Mouse (Mus musculus) kidney, postnatal 0 days (tissue): ENCODE measurements around the gene Krt83. TPM values are rescaled to one million over a fixed set of nuclear protein-coding genes. Genes with fewer than 3 reads are reported as not detected.

Experiments
- ATAC-seq: fragments of 200-750 bp; cut with Nextera tagmentation; replicated peaks from 2 replicates; pipeline ENCODE4 v1.8.0; 2017; ENCODE audit warnings: low read depth, moderate number of reproducible peaks, moderate TSS enrichment, moderate library complexity; ENCODE audit not compliant: low FRiP score
- DNase-seq: peaks from one replicate; pipeline ENCODE4 v3.0.0-alpha.2; 2016; ENCODE audit warnings: low spot score
- H3K27ac ChIP-seq: fragments of 300-500 bp; sonication (generic); 2 replicates; pipeline ENCODE4 v1.5.1; 2014; ENCODE audit warnings: mild to moderate bottlenecking
- H3K27me3 ChIP-seq: fragments of 300-500 bp; sonication (generic); 2 replicates; pipeline ENCODE4 v1.6.1; 2014; ENCODE audit warnings: low read length, mixed read lengths; ENCODE audit not compliant: insufficient read depth
- H3K36me3 ChIP-seq: fragments of 300-500 bp; sonication (generic); 2 replicates; pipeline ENCODE4 v1.6.1; 2014; ENCODE audit warnings: low read length, mixed read lengths; ENCODE audit not compliant: insufficient read depth
- H3K4me1 ChIP-seq: fragments of 300-500 bp; sonication (generic); replicated peaks from 2 replicates; pipeline ENCODE4 v1.6.1; 2014; ENCODE audit warnings: antibody characterized with exemption, low read length, mixed read lengths; ENCODE audit not compliant: insufficient read depth
- H3K4me2 ChIP-seq: fragments of 300-500 bp; sonication (generic); 2 replicates; pipeline ENCODE4 v1.6.1; 2014; ENCODE audit warnings: mild to moderate bottlenecking, low read length, moderate library complexity, mixed read lengths
- H3K4me3 ChIP-seq: fragments of 300-500 bp; sonication (generic); replicated peaks from 2 replicates; pipeline ENCODE4 v1.5.1; 2014; ENCODE audit warnings: low read depth, low read length
- H3K9ac ChIP-seq: fragments of 300-500 bp; sonication (generic); 2 replicates; pipeline ENCODE4 v1.6.1; 2014; ENCODE audit warnings: low read depth, low read length
- H3K9me3 ChIP-seq: fragments of 300-500 bp; sonication (generic); replicated peaks from 2 replicates; pipeline ENCODE4 v1.6.1; 2016; ENCODE audit warnings: low read length, inconsistent platforms, mixed read lengths
- CTCF ChIP-seq: IDR thresholded peaks from 2 replicates; pipeline ENCODE4 v1.5.1; 2016; ENCODE audit warnings: antibody characterized with exemption, low read depth, mild to moderate bottlenecking, moderate library complexity
- WGBS: fragments of 180-500 bp; shearing (Covaris S2); extraction: QIAGEN DNeasy Blood & Tissue Kit; methylation state at CpG from one replicate; pipeline ENCODE4 v1.1.7; 2014; 5-methylcytosine and 5-hydroxymethylcytosine counted together
- polyA plus RNA-seq: library from polyadenylated mRNA; unstranded; fragments of >200 nt; fragmentation: Nextera tagmentation; extraction: Ambion mirVana; gene quantifications from 2 replicates; pipeline ENCODE4 v1.2.1, GENCODE M21; 2015

The Krt83 gene
- polyA plus RNA-seq = not detected in 2 replicates

DNA sequence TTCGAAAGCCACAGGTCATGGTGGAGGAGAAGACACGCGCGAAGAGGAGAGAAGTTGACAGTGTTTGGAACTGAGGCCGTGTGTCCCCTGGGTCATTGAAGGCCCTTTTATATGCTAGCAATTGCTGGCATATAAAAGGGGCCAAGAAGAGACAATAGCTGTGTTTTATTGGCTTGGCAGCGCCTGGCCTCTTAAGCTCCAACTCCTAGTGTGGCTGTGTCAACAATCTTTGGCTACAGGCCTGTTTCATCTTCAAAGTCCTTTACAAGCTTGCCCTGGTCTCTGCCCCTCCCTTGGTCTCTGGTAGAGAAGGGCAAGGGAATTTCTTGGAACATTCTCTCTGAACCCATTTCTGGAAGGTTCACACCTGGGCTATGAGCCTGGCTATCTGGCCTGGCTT, at the start of gene Krt83:
Krt83 (minus strand) TSS at position 82 of the 400 bp plus-strand sequence.
- Histone ChIP-seq H3K36me3 (no peaks in the 10 kb centered on the region), H3K9ac (no peak within 1 kb of the TSS), H3K27ac (no peak within 1 kb of the TSS), H3K4me2 (no peak within 1 kb of the TSS), H3K4me3 (no peak within 1 kb of the TSS), H3K4me1 (no peaks in the 10 kb centered on the region), H3K27me3 (no peaks in the 10 kb centered on the region), H3K9me3 (no peaks in the 10 kb centered on the region)
- WGBS = 59% methylated on average over 6 of the region's 6 CpGs
- ATAC-seq (no peak), DNase-seq (no peak)
- no peak for TF ChIP-seq CTCF

- Histone ChIP-seq H3K36me3 (no peaks in the 10 kb centered on the region), H3K9me3 (no peaks in the 10 kb centered on the region), H3K4me3 (no peak overlapping the region), H3K27me3 (no peaks in the 10 kb centered on the region), H3K4me1 (no peaks in the 10 kb centered on the region; the same call in 1 of the 2 replicates), H3K9ac (no peak overlapping the region), H3K27ac (no peak overlapping the region), H3K4me2 (no peak overlapping the region)
- no peak for TF ChIP-seq CTCF
- 37% methylated on average over 4 of the region's 4 CpGs for WGBS
- no peak for DNase-seq
- no peak for ATAC-seq
Measured at GRCm38 (mm10) chr15:101538580-101538900, 47.2 kb upstream of the Krt83 start.

DNA sequence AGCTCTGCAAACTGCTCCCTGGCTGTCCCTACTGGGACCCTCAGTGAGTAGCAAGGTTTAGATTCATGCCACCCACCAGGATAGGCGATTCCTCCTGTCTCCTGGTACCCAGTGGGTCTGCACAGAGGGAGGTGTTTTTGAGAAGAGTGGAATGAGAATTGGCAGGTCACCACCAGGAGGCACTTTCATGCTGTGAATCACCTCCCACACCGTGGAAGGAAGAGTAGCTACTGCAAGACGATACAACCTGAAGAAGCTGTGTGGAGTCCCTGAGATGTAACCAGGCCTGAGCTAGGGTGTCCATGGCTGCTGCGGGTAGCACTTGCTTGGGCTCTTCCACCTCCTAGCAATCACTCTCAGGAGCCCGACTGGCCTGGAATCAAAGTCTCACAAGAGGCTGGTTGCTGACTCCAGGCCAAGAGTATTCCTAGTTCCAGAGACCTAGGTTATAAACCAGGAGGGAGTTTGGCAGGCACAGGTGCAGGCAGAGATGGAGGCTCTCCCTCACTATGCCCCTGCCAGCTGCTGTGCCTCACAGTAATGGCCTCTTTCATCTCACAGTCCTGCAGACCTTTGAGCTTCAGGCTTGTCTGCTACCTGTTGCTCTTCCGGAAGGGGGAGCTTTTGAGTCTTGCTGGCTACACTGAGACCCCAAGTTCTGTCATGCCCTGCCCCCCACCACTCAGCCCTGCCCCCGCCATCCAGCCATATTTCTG, 46.7 kb upstream of the Krt83 start:
- Histone ChIP-seq H3K4me2 (no peak overlapping the region), H3K27me3 (no peaks in the 10 kb centered on the region), H3K9ac (no peak overlapping the region), H3K4me3 (no peak overlapping the region), H3K9me3 (no peaks in the 10 kb centered on the region), H3K36me3 (no peaks in the 10 kb centered on the region), H3K4me1 (no peaks in the 10 kb centered on the region; the same call in 1 of the 2 replicates), H3K27ac (no peak overlapping the region)
- 28% methylated on average over 7 of the region's 7 CpGs for WGBS
- peak; percentile 49 for TF ChIP-seq CTCF
- ATAC-seq = no peak
- peak; percentile 35 for DNase-seq

- no peak for TF ChIP-seq CTCF
- DNase-seq = peak; percentile 29
- H3K9me3 ChIP-seq = no peaks in the 10 kb centered on the region
- 29% methylated on average over 9 of the region's 9 CpGs for WGBS
- peak; percentile 71 for ATAC-seq
- H3K4me3 ChIP-seq = no peak overlapping the region
- H3K27ac ChIP-seq = no peak overlapping the region
- H3K36me3 ChIP-seq = no peaks in the 10 kb centered on the region
- no peak overlapping the region for H3K4me2 ChIP-seq
- H3K9ac ChIP-seq = no peak overlapping the region
- H3K4me1 ChIP-seq = no peaks in the 10 kb centered on the region; the same call in 1 of the 2 replicates
- no peaks in the 10 kb centered on the region for H3K27me3 ChIP-seq
Measured at GRCm38 (mm10) chr15:101536054-101536850, 44.9 kb upstream of the Krt83 start.

GRCm38 (mm10) chr15:101532720-101533119, 41.4 kb upstream of the Krt83 start, which contains the start of gene Krt84:
Gene Krt84, minus strand, starts transcription at chr15:101532820.
- no peak for TF ChIP-seq CTCF
- Histone ChIP-seq H3K4me2 (no peak within 1 kb of the TSS), H3K36me3 (no peaks in the 10 kb centered on the region), H3K4me3 (no peak within 1 kb of the TSS), H3K9ac (no peak within 1 kb of the TSS), H3K4me1 (no peaks in the 10 kb centered on the region; the same call in 1 of the 2 replicates), H3K27ac (no peak within 1 kb of the TSS), H3K9me3 (no peaks in the 10 kb centered on the region), H3K27me3 (no peaks in the 10 kb centered on the region)
- 60% methylated on average over 7 of the region's 7 CpGs for WGBS
- no peak for ATAC-seq
- DNase-seq = no peak

DNA sequence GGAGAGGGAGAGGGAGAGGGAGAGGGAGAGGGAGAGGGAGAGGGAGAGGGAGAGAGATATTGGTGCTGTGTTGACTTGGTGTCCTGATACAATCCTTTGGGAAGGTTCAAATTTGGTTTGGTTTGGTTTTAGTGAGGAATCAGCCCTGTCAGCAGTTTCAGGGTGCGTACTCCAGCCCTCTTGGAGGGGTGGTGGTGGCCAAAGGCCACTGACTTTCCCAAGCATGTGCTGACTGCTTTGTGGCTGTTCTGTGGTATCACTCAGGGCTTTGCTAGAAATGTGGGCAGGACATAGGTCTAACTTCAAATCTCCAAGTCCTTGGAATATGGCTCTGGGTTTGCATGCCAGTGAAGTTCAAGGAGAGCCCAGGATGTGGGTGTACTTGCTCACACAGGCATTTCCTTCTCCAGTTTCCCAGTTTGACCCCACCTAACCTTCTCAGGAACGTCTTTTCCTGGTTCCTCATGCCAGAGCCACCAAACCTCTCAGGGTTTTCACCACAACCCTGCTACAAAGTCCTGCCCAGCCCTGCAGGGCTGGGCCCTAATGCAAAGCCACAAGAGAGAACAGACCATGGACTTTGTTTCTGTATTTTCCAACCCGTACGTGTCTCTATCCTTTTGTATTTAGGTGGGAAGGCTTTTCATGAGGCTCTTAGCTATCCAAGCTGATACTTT, 31.4 kb upstream of the Krt83 start:
- Histone ChIP-seq H3K27me3 (no peaks in the 10 kb centered on the region; the same call in 1 of the 2 replicates), H3K4me1 (no peaks in the 10 kb centered on the region), H3K27ac (no peak overlapping the region), H3K36me3 (no peaks in the 10 kb centered on the region), H3K4me2 (no peak overlapping the region), H3K4me3 (no peak overlapping the region), H3K9ac (no peak overlapping the region), H3K9me3 (no peaks in the 10 kb centered on the region)
- ATAC-seq = no peak
- no peak for TF ChIP-seq CTCF
- WGBS = 58% methylated on average over 4 of the region's 4 CpGs
- DNase-seq = no peak
